Comparison of ENCODE assay signal across 18 mouse cellular contexts in the genomic region with DNA sequence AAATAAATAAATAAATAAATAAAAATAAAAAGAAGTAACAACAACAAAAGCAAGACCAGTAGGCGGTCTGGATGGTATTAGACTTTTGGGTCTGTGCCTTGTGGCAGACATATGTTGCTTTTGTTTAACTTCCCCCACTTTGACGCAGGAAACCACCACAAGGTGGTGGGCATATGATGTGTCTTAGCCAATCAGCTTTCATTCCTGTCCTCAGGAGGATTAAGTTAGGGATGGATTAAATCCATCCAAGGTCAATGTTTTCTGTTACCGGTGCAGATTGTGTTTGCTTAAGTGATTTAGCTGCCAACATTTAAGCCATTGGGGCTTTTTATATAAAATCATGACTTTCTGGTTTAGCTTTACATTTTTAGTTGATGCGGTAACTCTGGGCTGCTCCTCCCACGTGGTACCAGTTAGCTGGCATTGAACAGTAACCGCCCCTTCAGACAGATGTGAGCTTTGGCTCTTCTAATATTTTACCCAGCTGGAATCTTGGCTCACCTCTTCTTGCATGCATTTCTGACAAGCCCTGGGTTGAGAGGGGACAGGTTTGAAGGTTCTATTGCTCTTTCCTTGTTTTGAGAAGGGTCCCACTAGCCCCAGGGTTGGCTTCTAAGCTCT.
DNase-seq lines count a peak whose midpoint lies in the region; ATAC-seq lines count a peak whose summit lies in the region.
"Had no signal": no experiment of that assay in that cellular context is flagged by ENCODE, and none has a peak within 500 bp of the region (broad histone marks: within the 10 kb centered on the region; RNA-seq: fewer than 3 reads in every experiment).

No protein-coding gene starts in this region.

- H3K27ac ChIP-seq in midbrain, embryonic 14.5 days (replicated peaks; ENCODE audit: low read depth, low read length): no peak overlapping the region
- H3K27ac ChIP-seq in midbrain, embryonic 11.5 days (ENCODE audit: low read depth, low read length): no peak overlapping the region
- H3K27ac ChIP-seq in embryonic facial prominence, embryonic 12.5 days: peak overlapping the region; percentile 71; the same call in 1 of the 2 replicates
- peak overlapping the region; percentile 70 for H3K27ac ChIP-seq in limb, embryonic 13.5 days

- DNase-seq in embryo, embryonic 10.5 days (ENCODE audit: low spot score): peak; percentile 23
- no peak for DNase-seq in embryo, embryonic 9.5 days (ENCODE audit: extremely low spot score)
- DNase-seq in midbrain, embryonic 14.5 days: peak; percentile 26
- no peak for DNase-seq in midbrain, embryonic 11.5 days (ENCODE audit: low spot score, missing footprints)
- DNase-seq in gastrocnemius, postnatal 4 days (ENCODE audit: low spot score in 2 of 2): no peak
- DNase-seq: adrenal gland, postnatal 25 days; gastrocnemius, postnatal 10 days; heart, postnatal 36 days; kidney, postnatal 25 days; liver, postnatal 0 days; lung, postnatal 36 days; spleen, adult 18-20 months; thymus, postnatal 25 days had no signal

- no peak overlapping the region for H3K4me2 ChIP-seq in midbrain, embryonic 14.5 days (ENCODE audit: low read length)
- no peak overlapping the region for H3K4me2 ChIP-seq in midbrain, embryonic 11.5 days
- 0 out of 2 replicates have a peak overlapping the region, but pooled peaks have one; percentile 13 for H3K4me2 ChIP-seq in embryonic facial prominence, embryonic 12.5 days (replicated peaks)
- H3K4me2 ChIP-seq in limb, embryonic 13.5 days (replicated peaks): peak overlapping the region; percentile 21
- H3K4me2 ChIP-seq: heart, embryonic 12.5 days had no signal

- no peaks in the 10 kb centered on the region for H3K9me3 ChIP-seq in midbrain, embryonic 14.5 days (ENCODE audit: control insufficient read depth, low read length)
- H3K9me3 ChIP-seq in midbrain, embryonic 11.5 days (ENCODE audit: control insufficient read depth, low read length): no peaks in the 10 kb centered on the region
- H3K9me3 ChIP-seq in embryonic facial prominence, embryonic 12.5 days: no peaks in the 10 kb centered on the region
- H3K9me3 ChIP-seq in limb, embryonic 13.5 days: no peaks in the 10 kb centered on the region
- H3K9me3 ChIP-seq: heart, embryonic 12.5 days had no signal

- H3K9ac ChIP-seq in midbrain, embryonic 14.5 days (replicated peaks; ENCODE audit: low read length): no peak overlapping the region
- H3K9ac ChIP-seq in midbrain, embryonic 11.5 days (ENCODE audit: low read length): no peak overlapping the region
- H3K9ac ChIP-seq in embryonic facial prominence, embryonic 12.5 days: no peak overlapping the region
- H3K9ac ChIP-seq in limb, embryonic 13.5 days: no peak overlapping the region
- H3K9ac ChIP-seq: heart, embryonic 12.5 days; liver, postnatal 0 days had no signal

- WGBS in midbrain, embryonic 14.5 days: 61% methylated on average over 6 of the region's 6 CpGs
- WGBS in midbrain, embryonic 11.5 days: 61% methylated on average over 6 of the region's 6 CpGs
- 32% methylated on average over 6 of the region's 6 CpGs for WGBS in embryonic facial prominence, embryonic 12.5 days
- WGBS in limb, embryonic 13.5 days: 24% methylated on average over 6 of the region's 6 CpGs

- H3K27me3 ChIP-seq in midbrain, embryonic 14.5 days (ENCODE audit: control insufficient read depth, insufficient read depth, low read length): no peaks in the 10 kb centered on the region
- H3K27me3 ChIP-seq in midbrain, embryonic 11.5 days (ENCODE audit: control insufficient read depth, insufficient read depth, low read length): no peaks in the 10 kb centered on the region
- no peaks in the 10 kb centered on the region for H3K27me3 ChIP-seq in embryonic facial prominence, embryonic 12.5 days
- H3K27me3 ChIP-seq in limb, embryonic 13.5 days: no peaks in the 10 kb centered on the region
- H3K27me3 ChIP-seq: heart, embryonic 12.5 days had no signal

- H3K36me3 ChIP-seq in midbrain, embryonic 14.5 days (ENCODE audit: control insufficient read depth, insufficient read depth, low read length): no peaks in the 10 kb centered on the region
- H3K36me3 ChIP-seq in midbrain, embryonic 11.5 days (ENCODE audit: control insufficient read depth, insufficient read depth, low read length): no peaks in the 10 kb centered on the region
- no peaks in the 10 kb centered on the region for H3K36me3 ChIP-seq in embryonic facial prominence, embryonic 12.5 days
- no peaks in the 10 kb centered on the region for H3K36me3 ChIP-seq in limb, embryonic 13.5 days
- H3K36me3 ChIP-seq: heart, embryonic 12.5 days had no signal

- H3K4me3 ChIP-seq in midbrain, embryonic 14.5 days (replicated peaks; ENCODE audit: low read depth, low read length): no peak overlapping the region
- no peak overlapping the region for H3K4me3 ChIP-seq in midbrain, embryonic 11.5 days (ENCODE audit: low read depth, low read length)
- no peak overlapping the region for H3K4me3 ChIP-seq in embryonic facial prominence, embryonic 12.5 days
- H3K4me3 ChIP-seq in limb, embryonic 13.5 days: no peak overlapping the region
- H3K4me3 ChIP-seq: heart, embryonic 12.5 days had no signal

- ATAC-seq in midbrain, embryonic 14.5 days (ENCODE audit: low FRiP score, low TSS enrichment): no peak
- no peak for ATAC-seq in midbrain, embryonic 11.5 days (ENCODE audit: low FRiP score)
- peak; percentile 68 for ATAC-seq in embryonic facial prominence, embryonic 12.5 days (ENCODE audit: insufficient number of reproducible peaks, insufficient read depth, low FRiP score, low TSS enrichment)
- ATAC-seq in limb, embryonic 13.5 days (ENCODE audit: low FRiP score, low read depth): peak; percentile 88
- no peak for ATAC-seq in activated CD4-positive, CD25-positive, alpha-beta regulatory T cell, adult 4 months
- ATAC-seq: liver, postnatal 0 days; midbrain, embryonic 16.5 days had no signal

- H3K4me1 ChIP-seq in midbrain, embryonic 14.5 days (ENCODE audit: control insufficient read depth, insufficient read depth, low read length): 0 out of 2 replicates have a peak, but pooled peaks cover 5% of the 10 kb centered on the region
- H3K4me1 ChIP-seq in midbrain, embryonic 11.5 days (ENCODE audit: control insufficient read depth, insufficient read depth, low read length): no peaks in the 10 kb centered on the region
- H3K4me1 ChIP-seq in embryonic facial prominence, embryonic 12.5 days: peaks cover 25% of the 10 kb centered on the region
- peaks cover 39% of the 10 kb centered on the region for H3K4me1 ChIP-seq in limb, embryonic 13.5 days

Comparison
In these comparisons a context has a peak if more than half of its experiments do, and no peak if none do; other contexts are left out.
1. DNase-seq: peak in embryo, embryonic 10.5 days (single experiment) and midbrain, embryonic 14.5 days (single experiment); none in embryo, embryonic 9.5 days (single experiment), midbrain, embryonic 11.5 days (single experiment) and gastrocnemius, postnatal 4 days (0 of 2).
2. ATAC-seq: peak in embryonic facial prominence, embryonic 12.5 days (single experiment) and limb, embryonic 13.5 days (single experiment); none in midbrain, embryonic 14.5 days (single experiment), midbrain, embryonic 11.5 days (single experiment) and activated CD4-positive, CD25-positive, alpha-beta regulatory T cell, adult 4 months (single experiment).
3. H3K27ac ChIP-seq: peak in embryonic facial prominence, embryonic 12.5 days (single experiment) and limb, embryonic 13.5 days (single experiment); none in midbrain, embryonic 14.5 days (single experiment) and midbrain, embryonic 11.5 days (single experiment).
4. H3K4me2 ChIP-seq: peak in embryonic facial prominence, embryonic 12.5 days (single experiment) and limb, embryonic 13.5 days (single experiment); none in midbrain, embryonic 14.5 days (single experiment) and midbrain, embryonic 11.5 days (single experiment).